Mouse (Mus musculus) retina, postnatal 7 days (tissue): Measurements from ENCODE around the gene Tsr1.

ENCODE experiments used
- DNase-seq: peaks from one replicate; pipeline ENCODE4 v3.0.0-alpha.2; 2012; ENCODE audit warnings: low read depth, low spot score

Tsr1 gene

DNA sequence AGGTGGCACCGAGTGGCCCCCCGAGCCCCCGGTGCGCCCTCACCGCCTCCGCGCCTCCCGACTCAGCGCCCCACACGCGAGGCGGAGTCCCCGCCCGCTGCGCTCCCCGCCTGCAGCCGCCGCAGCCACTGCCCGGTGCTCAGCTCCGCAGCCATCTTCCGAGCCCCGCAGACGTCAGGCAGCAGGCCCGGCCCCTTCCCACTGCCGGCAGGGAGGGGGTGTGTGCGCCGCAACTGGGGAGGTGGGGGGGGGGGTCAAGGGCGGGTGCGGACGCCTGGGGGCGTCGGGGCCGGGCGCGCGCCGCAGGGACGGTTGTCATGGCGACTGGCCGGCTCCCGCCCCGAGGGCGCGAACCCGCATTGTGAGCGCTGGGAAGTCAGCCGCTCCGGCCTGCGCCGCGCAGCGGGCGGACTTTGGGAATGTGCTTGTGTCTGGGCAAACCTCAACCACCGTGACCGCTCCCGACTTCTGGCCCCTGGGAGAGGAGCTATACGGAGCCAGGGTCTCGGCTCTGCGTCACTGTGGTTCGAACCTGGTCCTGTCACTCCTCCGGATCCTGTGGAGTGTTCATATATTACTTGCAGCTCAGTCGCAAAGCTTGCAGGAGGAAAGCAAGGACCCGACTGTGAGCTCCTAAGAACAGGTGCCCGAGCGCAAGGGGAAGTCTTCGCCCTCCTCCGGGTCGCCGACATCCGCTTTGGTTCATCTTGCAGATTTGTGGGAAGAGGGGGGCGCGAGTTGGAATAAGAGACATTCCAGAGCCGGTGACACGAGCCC lies 782 bp upstream of the Tsr1 start, which contains the start of gene Sgsm2:
Gene Sgsm2, minus strand, starts transcription at position 160 of the 777 bp plus-strand sequence.
- DNase-seq = peak; percentile 46

DNA sequence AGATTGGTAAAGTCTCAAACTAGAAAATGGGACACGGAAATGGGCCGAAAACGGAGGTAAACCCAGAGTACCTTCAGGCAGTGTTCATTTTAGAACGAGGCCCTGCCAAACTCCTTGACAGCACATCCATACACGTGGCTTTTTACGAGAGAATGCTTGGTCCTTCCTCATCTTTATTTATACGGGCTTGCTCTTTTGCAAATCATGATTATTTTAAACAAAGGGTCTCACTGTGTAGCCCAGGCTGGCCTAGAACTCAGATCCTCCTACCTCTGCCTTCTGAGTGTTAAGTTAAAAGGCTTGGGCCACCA lies 601 bp downstream of the Tsr1 start:
- DNase-seq = no peak

DNA sequence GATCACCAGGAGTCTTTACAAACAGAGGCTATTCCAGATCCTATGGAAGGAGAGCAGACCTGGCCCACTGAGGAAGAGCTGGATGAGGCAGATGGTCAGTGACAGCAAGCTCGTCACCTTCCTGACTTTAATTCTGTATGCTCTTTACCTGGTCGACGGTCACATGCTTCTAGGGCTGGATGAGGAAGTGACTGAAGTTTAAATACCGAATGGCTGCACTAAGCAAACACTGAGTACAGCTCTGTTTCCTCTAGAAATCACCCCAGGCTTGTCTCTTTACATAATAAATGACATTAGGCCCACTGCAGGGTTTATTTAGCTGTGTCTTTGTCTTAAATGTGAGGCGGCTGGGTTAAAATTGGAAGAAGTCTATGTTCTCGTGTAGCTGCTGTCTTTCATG lies 3.7 kb downstream of the Tsr1 start:
- no peak for DNase-seq

DNA sequence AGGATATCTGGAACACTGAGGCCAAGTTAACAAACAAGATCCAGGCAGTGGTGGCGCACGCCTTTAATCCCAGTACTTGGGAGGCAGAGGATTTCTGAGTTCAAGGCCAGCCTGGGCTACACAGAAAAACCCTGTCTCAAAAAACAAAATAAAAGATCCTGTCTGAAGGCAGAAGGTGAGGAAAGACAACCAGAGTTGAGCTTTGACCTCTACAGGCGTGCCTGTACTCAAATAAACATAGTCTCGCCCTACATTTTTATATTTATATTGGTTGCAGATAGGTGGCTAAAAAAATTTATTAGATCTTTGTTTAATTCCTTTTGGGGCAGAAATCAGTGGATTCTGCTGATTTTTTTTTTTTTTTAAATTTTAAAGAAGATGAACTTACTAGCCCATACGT lies 4.5 kb downstream of the Tsr1 start:
- DNase-seq = no peak

DNA sequence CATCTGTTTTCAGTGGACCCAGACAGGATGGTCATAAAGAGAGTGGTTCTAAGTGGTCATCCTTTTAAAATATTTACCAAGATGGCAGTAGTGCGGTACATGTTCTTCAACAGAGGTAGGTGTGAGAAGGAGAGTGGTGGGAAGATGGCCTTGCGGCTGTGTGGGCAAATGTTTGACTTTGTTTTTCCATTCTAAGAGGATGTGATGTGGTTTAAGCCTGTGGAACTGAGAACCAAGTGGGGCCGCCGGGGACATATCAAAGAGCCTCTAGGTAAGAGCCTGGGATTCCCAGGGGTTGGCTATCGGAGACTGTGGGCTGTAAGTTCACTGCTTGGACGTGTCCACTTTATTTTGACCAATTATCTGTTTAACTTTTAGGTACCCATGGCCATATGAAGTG lies 10.0 kb downstream of the Tsr1 start:
- DNase-seq = no peak

DNA sequence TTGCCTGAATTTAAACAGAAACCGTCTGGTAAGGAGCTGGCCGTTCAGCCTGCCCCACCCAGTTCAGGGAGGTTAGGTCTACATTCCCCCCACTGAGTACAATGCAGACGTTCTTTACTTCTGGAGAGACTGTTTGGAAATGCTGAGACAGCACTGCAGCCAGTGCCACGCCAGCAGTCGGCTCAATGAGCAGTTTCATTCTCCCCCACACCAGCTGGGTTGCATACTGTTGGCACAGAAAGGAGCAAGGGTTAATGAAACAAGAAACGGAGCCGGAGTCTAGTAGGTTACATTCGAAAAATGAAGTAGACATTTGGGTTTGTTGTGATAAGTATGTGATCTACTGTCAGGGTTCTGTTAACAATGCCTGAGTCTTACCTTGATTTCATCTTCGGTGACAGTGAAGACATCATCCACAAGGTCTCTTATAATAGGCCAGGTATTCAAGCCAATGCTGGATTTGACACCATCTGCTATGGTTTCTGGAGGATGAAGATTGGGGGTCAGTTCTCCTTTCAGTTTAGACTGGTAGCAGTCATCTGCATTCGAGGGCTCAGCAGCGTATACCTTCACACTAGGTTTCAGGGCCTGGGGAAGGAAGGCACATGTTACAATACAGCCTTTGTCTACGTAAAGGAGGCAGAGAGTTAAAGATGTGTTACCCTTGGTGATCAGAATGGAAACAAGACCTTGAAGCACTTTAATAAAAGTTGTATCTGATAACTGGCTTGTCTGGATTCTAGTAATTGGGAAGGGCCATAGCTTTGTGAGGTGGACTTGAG lies 10.9 kb downstream of the Tsr1 start:
- no peak for DNase-seq

DNA sequence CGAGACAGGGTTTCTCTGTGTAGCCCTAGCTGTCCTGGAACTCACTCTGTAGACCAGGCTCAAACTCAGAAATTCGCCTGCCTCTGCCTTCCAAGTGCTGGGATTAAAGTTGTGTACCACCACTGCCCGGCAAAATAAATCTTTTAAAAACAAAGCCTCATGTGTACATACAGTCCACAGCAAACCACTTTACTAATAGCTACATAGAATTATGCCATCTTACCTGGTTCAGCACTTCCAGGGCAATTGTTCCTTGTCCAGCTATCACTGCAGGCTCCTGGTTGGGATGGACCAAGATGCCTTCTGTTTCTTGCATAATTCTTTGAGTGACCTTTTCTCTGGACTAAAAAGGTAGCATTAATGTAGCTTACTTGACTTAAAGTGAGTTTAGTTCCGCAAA lies 12.1 kb downstream of the Tsr1 start:
- DNase-seq = no peak

DNA sequence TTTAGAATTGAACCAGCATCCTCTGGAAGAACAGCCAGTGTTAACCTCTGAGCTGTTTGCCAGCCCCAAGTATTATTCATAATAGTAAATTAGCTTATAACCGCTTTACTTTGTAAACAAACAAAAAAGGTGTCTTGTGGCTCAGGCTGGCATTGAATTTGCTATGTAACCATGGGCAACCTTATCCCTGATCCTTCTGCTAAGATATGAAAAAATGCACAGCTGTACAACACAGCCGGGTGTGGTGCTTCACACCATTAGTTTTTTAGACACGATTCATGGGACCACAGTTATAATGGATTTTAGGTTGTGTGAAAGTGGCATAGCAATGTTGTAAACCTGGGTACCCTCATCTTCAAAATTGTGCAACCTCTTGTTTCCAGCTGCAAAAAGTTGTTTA lies 14.6 kb downstream of the Tsr1 start:
- DNase-seq = no peak

DNA sequence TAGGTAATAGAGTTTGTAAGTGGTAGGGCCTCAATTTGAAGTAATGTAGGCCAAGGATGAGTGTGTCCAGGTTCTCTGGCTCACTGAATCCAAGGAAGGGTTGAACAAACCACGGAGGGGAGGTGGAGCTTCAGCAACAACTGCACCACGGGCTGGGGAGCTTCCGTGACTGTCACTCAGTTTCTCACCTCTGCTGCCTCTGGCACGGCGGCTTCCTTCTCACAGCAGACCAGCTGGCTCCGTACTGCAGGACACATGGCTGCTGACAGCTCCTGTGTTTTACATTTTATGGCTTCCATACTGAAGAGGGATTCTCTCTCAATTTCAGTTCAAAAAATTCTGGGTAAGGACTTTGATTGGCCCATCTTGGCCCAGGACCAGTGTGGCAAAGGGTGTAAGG lies 21.4 kb downstream of the Tsr1 start:
- no peak for DNase-seq

DNA sequence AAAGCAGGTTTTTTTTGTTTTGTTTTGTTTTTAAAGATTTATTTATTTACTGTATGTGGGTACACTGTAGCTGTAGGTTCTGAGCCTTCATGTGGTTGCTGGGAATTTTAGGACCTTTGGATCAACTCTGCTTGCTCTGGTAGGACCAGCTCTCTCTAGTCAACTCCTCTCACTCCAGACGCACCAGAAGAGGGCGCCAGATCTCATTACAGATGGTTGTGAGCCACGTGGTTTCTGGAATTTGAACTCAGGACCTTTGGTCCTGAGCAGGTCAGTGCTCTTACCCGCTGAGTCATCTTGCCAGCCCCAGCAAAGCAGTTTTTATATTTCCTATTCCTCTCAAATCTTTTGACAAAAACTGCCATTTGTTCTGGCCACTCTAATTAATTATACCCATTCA lies 26.3 kb downstream of the Tsr1 start:
- no peak for DNase-seq

DNA sequence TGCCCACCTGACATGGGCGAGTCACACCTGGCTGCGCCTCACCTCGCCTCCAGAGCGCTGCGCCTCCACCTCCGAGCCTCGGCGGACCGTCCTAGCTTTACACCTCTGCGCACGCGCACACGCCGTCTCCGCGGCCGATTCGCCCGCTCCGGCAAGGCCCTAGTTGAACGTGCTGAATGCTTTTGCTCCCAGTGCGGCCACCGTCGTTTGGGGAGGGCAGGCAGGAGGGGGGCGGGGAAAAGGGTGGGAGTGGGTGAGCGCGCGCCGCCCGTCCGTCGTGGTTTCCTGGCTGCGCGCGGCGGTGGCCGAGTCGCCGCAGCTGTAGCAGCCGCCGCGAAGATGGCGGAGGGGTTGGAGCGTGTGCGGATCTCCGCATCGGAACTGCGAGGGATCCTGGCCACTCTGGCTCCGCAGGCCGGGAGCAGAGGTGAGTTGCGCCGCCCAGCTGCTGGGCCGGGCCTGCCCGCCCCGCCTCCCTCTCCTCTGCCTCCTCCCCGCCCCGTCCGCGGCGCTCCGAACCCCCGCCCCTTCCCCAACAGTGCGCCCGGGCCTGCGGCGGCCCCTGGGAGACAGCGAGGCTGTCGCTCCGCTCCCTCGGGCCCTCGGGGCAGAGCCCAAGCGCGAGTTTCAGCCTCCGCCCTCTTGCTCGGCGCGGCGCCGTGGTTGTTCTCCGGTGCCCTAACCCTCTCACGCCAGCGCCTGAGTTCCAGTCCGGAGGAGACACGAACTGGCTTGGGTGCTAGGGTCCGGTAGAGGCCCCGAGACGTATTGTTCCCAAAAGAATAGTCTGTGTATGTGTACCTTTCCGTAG lies 27.9 kb downstream of the Tsr1 start, which contains the start of the genes Smg6 and Srr:
Gene Smg6, plus strand, starts transcription at position 247 of the 811 bp plus-strand sequence.
Gene Srr, minus strand, starts transcription at position 372 of the 811 bp plus-strand sequence.
- DNase-seq = peak; percentile 95

DNA sequence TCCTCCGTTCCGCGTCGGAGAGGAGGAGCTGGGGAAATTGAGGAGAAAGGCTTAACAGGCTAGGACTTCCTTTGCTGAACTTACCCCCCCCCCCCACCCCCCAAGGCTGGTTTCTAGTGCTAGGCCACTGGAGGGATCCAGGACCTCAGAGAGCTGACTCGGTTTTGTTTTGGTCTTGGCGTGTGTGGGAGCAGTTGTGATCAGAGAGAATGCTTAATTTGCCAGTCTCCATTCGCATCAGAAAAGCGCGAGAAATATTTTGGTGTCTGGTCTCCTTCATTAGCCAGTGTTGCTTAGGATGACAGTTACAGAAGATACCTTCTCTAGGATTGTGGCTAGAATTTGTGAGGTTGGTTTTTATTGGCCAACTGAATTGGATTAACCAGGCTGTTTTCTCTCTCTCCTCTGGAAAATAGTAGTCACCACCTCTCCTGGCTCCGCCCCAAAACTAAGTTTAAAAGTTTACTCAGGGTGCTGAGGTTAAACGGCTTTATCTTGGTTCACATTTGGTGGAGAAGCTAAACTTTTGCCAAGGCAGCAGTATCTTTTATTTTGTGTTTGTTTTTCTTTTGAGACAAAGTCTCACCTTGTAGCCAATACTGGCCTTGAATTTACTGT lies 28.6 kb downstream of the Tsr1 start:
- no peak for DNase-seq

DNA sequence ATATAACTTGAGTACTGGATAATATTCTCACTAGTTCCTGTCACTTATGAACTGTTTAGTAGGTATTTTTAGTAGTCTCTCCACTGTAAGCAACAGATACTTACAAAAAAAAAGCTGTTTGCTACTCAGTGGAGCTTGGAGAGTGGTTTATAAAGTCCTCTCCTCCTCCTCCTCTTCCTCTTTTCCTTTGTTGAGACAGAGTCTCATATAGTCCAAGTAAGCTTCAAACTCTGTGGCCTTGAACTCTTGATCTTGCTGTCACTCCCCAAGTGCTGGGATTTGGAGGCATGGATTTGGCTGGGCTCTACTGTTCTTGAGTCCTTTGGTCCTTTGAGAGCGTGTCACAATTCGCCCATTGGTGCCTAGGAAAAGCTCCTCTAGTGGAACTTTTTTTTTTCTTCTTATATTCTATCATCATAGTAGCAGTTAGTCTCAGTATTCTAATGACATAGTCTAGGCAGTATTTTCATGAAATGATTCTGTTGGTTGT lies 29.4 kb downstream of the Tsr1 start:
- DNase-seq = no peak

DNA sequence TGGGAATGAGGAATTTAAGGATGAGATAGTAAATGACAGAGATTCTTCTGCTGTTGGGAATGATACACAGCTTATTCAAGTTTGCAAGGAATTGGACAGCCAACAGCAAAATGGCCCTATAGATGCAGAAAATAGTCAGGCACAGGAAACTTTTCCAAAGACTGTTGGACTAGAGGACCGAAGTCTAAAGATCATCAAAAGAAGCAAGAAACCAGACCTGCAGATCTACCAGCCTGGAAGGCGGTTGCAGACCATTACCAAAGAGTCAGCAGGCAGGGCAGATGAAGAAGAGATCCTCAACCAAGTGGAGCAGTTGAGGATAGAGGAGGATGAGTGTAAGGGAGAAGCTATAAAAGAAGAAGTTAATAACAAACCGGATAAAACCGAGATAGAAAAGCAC lies 31.2 kb downstream of the Tsr1 start:
- DNase-seq = no peak

DNA sequence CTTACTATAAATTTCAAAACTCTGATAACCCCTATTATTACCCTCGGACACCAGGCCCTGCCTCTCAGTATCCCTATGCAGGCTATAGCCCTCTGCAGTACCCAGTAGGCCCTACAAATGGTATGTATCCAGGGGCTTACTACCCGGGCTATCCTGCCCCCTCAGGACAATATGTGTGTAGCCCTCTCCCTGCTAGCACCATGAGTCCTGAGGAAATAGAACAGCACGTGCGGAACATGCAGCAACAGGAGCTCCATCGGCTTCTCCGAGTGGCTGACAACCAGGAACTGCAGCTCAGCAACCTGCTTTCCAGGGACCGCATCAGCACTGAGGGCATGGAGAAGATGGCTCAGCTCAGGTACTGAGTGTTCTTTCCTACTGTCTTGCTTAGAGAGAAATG lies 32.5 kb downstream of the Tsr1 start:
- DNase-seq = no peak

DNA sequence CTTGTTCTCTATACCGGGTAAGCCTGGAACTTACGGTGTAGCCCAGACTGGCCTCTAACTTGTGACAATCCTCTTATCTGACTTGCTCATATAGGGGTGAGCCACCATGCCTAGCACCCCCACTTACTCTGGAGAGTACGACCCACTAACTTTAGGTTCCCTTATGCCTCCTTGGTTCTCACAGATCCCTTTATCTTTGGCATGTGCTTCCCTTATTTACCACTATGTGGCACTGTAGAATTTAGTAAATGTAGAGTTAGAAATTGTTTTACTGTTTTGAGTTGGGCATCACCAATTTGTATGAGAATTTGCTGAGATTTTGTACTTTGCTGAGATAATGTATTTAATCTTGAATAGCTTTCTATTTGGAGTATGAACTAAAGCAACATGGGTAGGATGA lies 48.5 kb downstream of the Tsr1 start:
- peak; percentile 27 for DNase-seq

DNA sequence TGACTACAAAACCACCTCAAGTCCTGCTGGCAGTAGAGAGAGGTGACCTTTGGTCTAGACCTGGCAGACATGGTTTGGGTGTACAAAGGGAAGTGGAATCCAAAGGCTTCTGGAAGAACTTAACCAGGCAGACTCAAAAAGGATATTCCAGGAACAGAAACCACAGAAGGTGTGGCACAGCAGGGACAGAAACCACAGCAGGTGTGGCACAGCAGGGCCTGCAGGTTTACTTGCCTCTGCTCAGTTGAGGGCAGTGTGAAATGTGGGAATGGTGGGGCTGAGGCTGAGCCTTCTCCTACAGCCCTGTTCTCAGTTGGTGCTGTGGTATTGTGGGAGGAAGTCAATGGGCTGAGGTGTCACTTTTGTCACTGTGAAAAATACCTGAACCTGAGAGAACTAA lies 57.0 kb downstream of the Tsr1 start:
- no peak for DNase-seq

DNA sequence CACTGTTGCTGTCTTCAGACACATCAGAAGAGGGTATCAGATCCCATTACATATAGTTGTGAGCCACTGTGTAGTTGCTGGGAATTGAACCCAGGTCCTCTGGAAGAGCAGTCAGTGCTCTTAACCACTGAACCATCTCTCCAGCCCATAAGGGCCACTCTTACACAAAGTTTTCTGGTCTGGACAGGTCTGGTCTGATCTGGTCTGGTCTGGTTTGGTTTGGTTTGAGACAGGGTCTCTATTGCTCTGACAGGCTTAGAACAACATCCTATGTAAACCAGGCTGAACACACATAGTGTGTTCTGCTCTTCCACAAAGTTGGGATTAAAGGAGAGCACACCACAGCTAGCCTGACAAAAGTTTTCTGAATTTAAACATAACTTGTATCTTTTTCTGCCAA lies 58.1 kb downstream of the Tsr1 start:
- DNase-seq = no peak

DNA sequence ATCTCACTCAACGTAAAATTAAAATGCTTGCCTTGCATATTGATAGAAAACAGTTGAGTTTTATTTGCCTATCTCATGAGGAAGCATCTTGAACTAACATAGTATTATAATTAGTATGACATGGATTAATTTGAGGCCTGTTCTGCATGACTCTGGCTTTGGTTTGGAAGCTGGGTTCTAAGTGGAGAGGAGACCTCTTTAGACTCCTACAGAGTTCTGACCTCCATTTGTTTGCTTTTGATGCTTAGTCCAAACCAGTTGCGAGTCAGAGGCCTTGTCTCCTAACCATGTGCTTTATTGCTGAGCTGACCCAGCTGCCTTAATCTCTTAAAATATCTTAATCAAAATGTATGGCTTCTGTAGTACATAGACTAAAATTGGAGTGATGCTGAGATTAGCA lies 59.7 kb downstream of the Tsr1 start:
- DNase-seq = no peak
